Mouse (Mus musculus) heart, embryonic 10.5 days (tissue): Measurements from ENCODE around the gene Med28. TPM values are rescaled to one million over a fixed set of nuclear protein-coding genes. Genes with fewer than 3 reads are reported as not detected.

Source experiments
- DNase-seq: peaks from one replicate; pipeline ENCODE4 v3.0.0-alpha.2; 2017; ENCODE audit warnings: low spot score
- H3K27ac ChIP-seq: fragments of 300-500 bp; sonication (generic); 2 replicates; pipeline ENCODE4 v1.5.1; 2016; ENCODE audit warnings: mild to moderate bottlenecking
- H3K27me3 ChIP-seq: fragments of 300-500 bp; sonication (generic); 2 replicates; pipeline ENCODE4 v1.6.1; 2016; ENCODE audit warnings: mild to moderate bottlenecking; ENCODE audit not compliant: poor library complexity, insufficient read depth, severe bottlenecking
- H3K36me3 ChIP-seq: fragments of 300-500 bp; sonication (generic); 2 replicates; pipeline ENCODE4 v1.6.1; 2016; ENCODE audit warnings: mild to moderate bottlenecking, moderate library complexity
- H3K4me1 ChIP-seq: fragments of 300-500 bp; sonication (generic); 2 replicates; pipeline ENCODE4 v1.6.1; 2016; ENCODE audit warnings: mild to moderate bottlenecking
- H3K4me3 ChIP-seq: fragments of 300-500 bp; sonication (generic); 2 replicates; pipeline ENCODE4 v1.5.1; 2016; ENCODE audit warnings: mild to moderate bottlenecking, moderate library complexity
- H3K9me3 ChIP-seq: fragments of 300-500 bp; sonication (generic); 2 replicates; pipeline ENCODE4 v1.6.1; 2016; ENCODE audit warnings: mild to moderate bottlenecking, moderate library complexity
- WGBS: fragments of 180-500 bp; shearing (Covaris S2); methylation state at CpG from one replicate; pipeline ENCODE4 v1.1.7; 2016; 5-methylcytosine and 5-hydroxymethylcytosine counted together
- polyA plus RNA-seq: library from polyadenylated mRNA; unstranded; fragments of >200 nt; fragmentation: Nextera tagmentation; extraction: Ambion mirVana; gene quantifications from 2 replicates; pipeline ENCODE4 v1.2.1, GENCODE M21; 2016

Gene Med28
- polyA plus RNA-seq, 1 experiment from 2014 or later: 242 TPM

DNA sequence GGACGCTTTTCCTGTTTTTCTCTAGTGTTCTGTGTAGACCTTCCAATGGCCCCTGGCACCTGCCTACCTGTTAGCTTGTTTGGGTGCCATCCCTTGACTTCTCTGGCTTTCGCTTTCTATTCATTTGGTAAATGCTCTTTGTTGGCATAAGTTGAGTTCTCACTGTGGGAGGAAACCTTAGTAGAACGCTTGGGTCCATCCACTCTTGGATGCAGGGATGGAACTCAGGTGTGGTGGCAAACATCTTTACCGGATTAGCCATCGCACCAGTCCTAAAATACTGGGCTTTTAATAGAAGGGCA lies 731 bp downstream of the Med28 start:
- no peaks in the 10 kb centered on the region for H3K9me3 ChIP-seq
- no peaks in the 10 kb centered on the region for H3K27me3 ChIP-seq
- 6% methylated on average over 5 of the region's 5 CpGs for WGBS
- peaks cover 12% of the 10 kb centered on the region; the same call in 1 of the 2 replicates for H3K4me1 ChIP-seq
- H3K36me3 ChIP-seq: peaks cover 26% of the 10 kb centered on the region
- peak overlapping the region; percentile 96 for H3K27ac ChIP-seq
- no peak for DNase-seq
- H3K4me3 ChIP-seq: peak overlapping the region; percentile 96

- no peaks in the 10 kb centered on the region for H3K27me3 ChIP-seq
- H3K36me3 ChIP-seq: peaks cover 31% of the 10 kb centered on the region
- H3K4me3 ChIP-seq: no peak overlapping the region
- no peak for DNase-seq
- 92% methylated on average over 6 of the region's 6 CpGs for WGBS
- H3K27ac ChIP-seq: no peak overlapping the region
- no peaks in the 10 kb centered on the region for H3K9me3 ChIP-seq
- peaks cover 12% of the 10 kb centered on the region; the same call in 1 of the 2 replicates for H3K4me1 ChIP-seq
Measured at GRCm38 (mm10) chr5:45521601-45522000, 1.6 kb downstream of the Med28 start.

DNA sequence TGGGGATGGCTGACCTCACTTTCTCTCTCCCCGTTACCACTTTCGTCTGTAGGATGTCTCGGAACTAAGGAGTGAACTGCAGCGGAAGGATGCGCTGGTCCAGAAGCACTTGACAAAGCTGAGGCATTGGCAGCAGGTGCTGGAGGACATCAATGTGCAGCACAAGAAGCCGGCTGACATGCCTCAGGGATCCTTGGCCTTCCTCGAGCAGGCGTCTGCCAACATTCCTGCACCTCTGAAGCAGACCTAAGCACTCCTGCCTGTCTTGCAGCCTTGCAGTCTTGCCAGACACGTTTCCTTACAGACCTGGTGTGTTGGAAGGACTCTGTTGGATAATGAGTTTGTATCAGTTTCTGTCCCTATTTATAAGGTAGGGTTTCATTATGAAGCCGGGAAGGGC lies 5.1 kb downstream of the Med28 start:
- Histone ChIP-seq H3K27me3 (no peaks in the 10 kb centered on the region), H3K36me3 (peaks cover 57% of the 10 kb centered on the region), H3K4me1 (peaks cover 9% of the 10 kb centered on the region; the same call in 1 of the 2 replicates), H3K27ac (no peak overlapping the region), H3K9me3 (no peaks in the 10 kb centered on the region), H3K4me3 (no peak overlapping the region)
- DNase-seq: no peak
- WGBS: 87% methylated on average over 10 of the region's 10 CpGs

GRCm38 (mm10) chr5:45526338-45526737 lies 6.3 kb downstream of the Med28 start:
- no peak overlapping the region for H3K4me3 ChIP-seq
- H3K9me3 ChIP-seq: no peaks in the 10 kb centered on the region
- no peak for DNase-seq
- H3K27ac ChIP-seq: no peak overlapping the region
- no peaks in the 10 kb centered on the region for H3K27me3 ChIP-seq
- WGBS: 93% methylated on average over 4 of the region's 4 CpGs
- peaks cover 60% of the 10 kb centered on the region for H3K36me3 ChIP-seq
- H3K4me1 ChIP-seq: peaks cover 2% of the 10 kb centered on the region; the same call in 1 of the 2 replicates

DNA sequence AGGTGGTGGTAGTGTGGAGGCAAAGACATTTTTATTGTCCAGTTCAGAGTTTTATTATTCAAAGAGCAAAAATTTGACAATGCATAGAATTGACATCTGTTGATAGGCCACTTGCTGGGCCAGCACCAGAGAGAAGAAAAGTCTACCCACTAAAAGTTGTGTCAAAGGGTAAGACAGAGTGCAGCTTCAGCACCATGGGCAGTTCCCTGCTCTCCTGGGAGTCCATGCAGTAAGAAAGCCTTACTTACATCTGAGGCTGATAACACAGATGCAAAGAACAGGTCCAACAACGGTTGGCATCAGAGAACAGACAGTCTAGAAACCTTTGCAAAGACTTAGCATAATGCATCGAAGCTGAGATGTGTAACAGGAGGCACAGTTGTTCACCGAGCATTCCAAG lies 9.7 kb downstream of the Med28 start:
- Histone ChIP-seq H3K36me3 (peaks cover 48% of the 10 kb centered on the region), H3K9me3 (no peaks in the 10 kb centered on the region), H3K27ac (no peak overlapping the region), H3K4me3 (no peak overlapping the region), H3K4me1 (peaks cover 4% of the 10 kb centered on the region; the same call in 1 of the 2 replicates), H3K27me3 (no peaks in the 10 kb centered on the region)
- DNase-seq: no peak
- WGBS: 77% methylated on average over 3 of the region's 3 CpGs

- WGBS: 7% methylated on average over 17 of the region's 17 CpGs
- no peak overlapping the region for H3K27ac ChIP-seq
- 0 out of 2 replicates have a peak overlapping the region, but pooled peaks have one; percentile 5 for H3K4me3 ChIP-seq
- H3K9me3 ChIP-seq: no peaks in the 10 kb centered on the region
- H3K4me1 ChIP-seq: peaks cover 4% of the 10 kb centered on the region; the same call in 1 of the 2 replicates
- DNase-seq: peak; percentile 79
- H3K27me3 ChIP-seq: no peaks in the 10 kb centered on the region
- peaks cover 6% of the 10 kb centered on the region; the same call in 1 of the 2 replicates for H3K36me3 ChIP-seq
Measured at GRCm38 (mm10) chr5:45534319-45535098, 14.5 kb downstream of the Med28 start.

- Histone ChIP-seq H3K9me3 (no peaks in the 10 kb centered on the region), H3K4me1 (peaks cover 4% of the 10 kb centered on the region; the same call in 1 of the 2 replicates), H3K36me3 (peaks cover 3% of the 10 kb centered on the region; the same call in 1 of the 2 replicates), H3K4me3 (no peak overlapping the region), H3K27ac (no peak overlapping the region), H3K27me3 (no peaks in the 10 kb centered on the region)
- 69% methylated on average over 4 of the region's 4 CpGs for WGBS
- DNase-seq: no peak
Measured at GRCm38 (mm10) chr5:45535177-45535576, 15.1 kb downstream of the Med28 start.

GRCm38 (mm10) chr5:45539502-45539901 lies 19.5 kb downstream of the Med28 start:
- 56% methylated on average over 10 of the region's 10 CpGs for WGBS
- Histone ChIP-seq H3K27ac (no peak overlapping the region), H3K27me3 (no peaks in the 10 kb centered on the region), H3K4me3 (no peak overlapping the region), H3K36me3 (no peaks in the 10 kb centered on the region), H3K4me1 (no peaks in the 10 kb centered on the region), H3K9me3 (no peaks in the 10 kb centered on the region)
- DNase-seq: no peak

DNA sequence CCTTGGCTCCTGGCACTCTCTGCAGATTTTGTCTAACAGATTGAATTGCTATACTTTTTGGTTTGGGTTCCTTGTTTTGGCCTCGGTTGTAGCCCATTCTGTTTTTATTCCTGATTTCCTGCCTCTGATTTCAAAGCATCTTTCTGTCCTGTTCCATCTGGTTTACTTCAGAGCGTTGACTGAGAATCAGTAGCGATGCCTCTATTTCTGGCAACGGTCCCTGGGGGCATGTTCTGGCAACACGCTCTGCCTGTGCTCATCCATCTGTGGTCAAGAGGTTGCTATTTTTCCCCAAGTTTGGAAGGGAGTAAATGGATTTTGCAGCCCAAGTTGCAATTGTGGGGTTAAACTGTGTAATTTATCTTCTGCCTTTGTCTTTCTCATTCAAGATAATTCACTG lies 23.3 kb downstream of the Med28 start:
- WGBS: 63% methylated on average over 5 of the region's 5 CpGs
- DNase-seq: no peak
- Histone ChIP-seq H3K27me3 (no peaks in the 10 kb centered on the region), H3K9me3 (no peaks in the 10 kb centered on the region), H3K27ac (no peak overlapping the region), H3K4me3 (no peak overlapping the region), H3K4me1 (no peaks in the 10 kb centered on the region), H3K36me3 (no peaks in the 10 kb centered on the region)

DNA sequence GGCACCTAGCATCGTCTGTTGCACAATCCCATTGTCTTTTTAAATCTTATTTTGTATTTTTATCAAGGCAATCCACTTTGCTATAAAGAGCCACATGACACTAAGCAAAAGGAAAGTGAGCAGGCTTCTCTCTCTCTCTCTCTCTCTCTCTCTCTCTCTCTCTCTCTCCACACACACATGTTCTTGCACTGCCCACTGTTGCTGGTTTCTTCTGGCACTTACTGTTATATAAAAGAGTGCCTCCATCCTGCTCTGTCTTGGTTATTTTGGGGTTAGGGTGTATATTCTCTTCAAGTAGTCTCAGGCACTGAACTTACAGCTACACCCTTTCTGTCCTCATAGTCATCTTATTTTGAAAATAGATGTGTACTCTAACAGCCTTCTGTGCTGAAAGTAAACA lies 29.6 kb downstream of the Med28 start:
- H3K36me3 ChIP-seq: no peaks in the 10 kb centered on the region
- no peak overlapping the region for H3K27ac ChIP-seq
- no peak for DNase-seq
- no peak overlapping the region for H3K4me3 ChIP-seq
- no peaks in the 10 kb centered on the region for H3K4me1 ChIP-seq
- H3K9me3 ChIP-seq: no peaks in the 10 kb centered on the region
- 74% methylated on average over 1 of the region's 1 CpGs for WGBS
- H3K27me3 ChIP-seq: no peaks in the 10 kb centered on the region

- H3K27me3 ChIP-seq: no peaks in the 10 kb centered on the region
- no peak overlapping the region for H3K27ac ChIP-seq
- 56% methylated on average over 6 of the region's 6 CpGs for WGBS
- H3K9me3 ChIP-seq: no peaks in the 10 kb centered on the region
- DNase-seq: no peak
- H3K4me3 ChIP-seq: no peak overlapping the region
- H3K4me1 ChIP-seq: no peaks in the 10 kb centered on the region
- no peaks in the 10 kb centered on the region for H3K36me3 ChIP-seq
Measured at GRCm38 (mm10) chr5:45564054-45564453, 44.0 kb downstream of the Med28 start.

- H3K27ac ChIP-seq: no peak overlapping the region
- no peaks in the 10 kb centered on the region for H3K27me3 ChIP-seq
- WGBS: 92% methylated on average over 1 of the region's 1 CpGs
- DNase-seq: no peak
- no peaks in the 10 kb centered on the region for H3K4me1 ChIP-seq
- H3K4me3 ChIP-seq: no peak overlapping the region
- no peaks in the 10 kb centered on the region for H3K9me3 ChIP-seq
- no peaks in the 10 kb centered on the region for H3K36me3 ChIP-seq
Measured at GRCm38 (mm10) chr5:45565829-45566228, 45.8 kb downstream of the Med28 start.

- Histone ChIP-seq H3K27me3 (no peaks in the 10 kb centered on the region), H3K36me3 (no peaks in the 10 kb centered on the region), H3K4me3 (no peak overlapping the region), H3K4me1 (no peaks in the 10 kb centered on the region), H3K27ac (no peak overlapping the region), H3K9me3 (no peaks in the 10 kb centered on the region)
- WGBS: 64% methylated on average over 5 of the region's 5 CpGs
- DNase-seq: no peak
Measured at GRCm38 (mm10) chr5:45572816-45573215, 52.8 kb downstream of the Med28 start.

DNA sequence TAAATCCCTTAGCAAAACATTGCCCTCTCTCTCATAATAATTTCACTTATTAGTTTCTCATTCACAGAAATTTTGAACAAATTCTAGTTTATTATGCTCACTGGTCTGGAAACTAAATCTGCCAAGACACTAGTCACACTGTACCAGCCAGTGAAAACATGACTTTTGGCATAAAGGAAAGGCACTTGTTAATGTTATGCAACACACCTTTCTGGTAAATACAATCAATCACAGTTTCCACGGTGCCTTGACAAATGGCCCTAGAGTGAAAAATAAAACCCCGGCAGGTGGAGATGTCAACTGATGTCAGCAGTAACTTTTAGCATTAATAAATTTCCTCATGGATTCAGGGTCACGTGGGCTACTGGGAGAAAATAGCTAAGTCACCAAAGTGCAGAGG lies 56.7 kb downstream of the Med28 start:
- Histone ChIP-seq H3K9me3 (no peaks in the 10 kb centered on the region), H3K36me3 (no peaks in the 10 kb centered on the region), H3K27me3 (no peaks in the 10 kb centered on the region), H3K27ac (no peak overlapping the region), H3K4me3 (no peak overlapping the region), H3K4me1 (no peaks in the 10 kb centered on the region)
- 75% methylated on average over 3 of the region's 3 CpGs for WGBS
- no peak for DNase-seq
